Mouse (Mus musculus) lung, adult 2 months (tissue): ENCODE measurements around the gene Tnfaip8l2. TPM values are rescaled to one million over a fixed set of nuclear protein-coding genes. Genes with fewer than 3 reads are reported as not detected.

Experiments used
- DNase-seq: peaks from one replicate; pipeline ENCODE4 v3.0.0; 2022
- H3K4me1 ChIP-seq: fragments of 200-500 bp; 2 replicates; pipeline ENCODE4 v1.6.1; 2011; ENCODE audit warnings: low read length; ENCODE audit not compliant: control insufficient read depth, insufficient read depth
- H3K4me3 ChIP-seq: fragments of 200-500 bp; replicated peaks from 2 replicates; pipeline ENCODE3; 2011; ENCODE audit warnings: low read depth, mild to moderate bottlenecking, control low read depth, low read length; ENCODE audit errors: extremely low read depth
- CTCF ChIP-seq: fragments of 200-500 bp; IDR thresholded peaks from 2 replicates; pipeline ENCODE4 v1.5.1; 2011; ENCODE audit warnings: mild to moderate bottlenecking, low read length, control low read depth; ENCODE audit not compliant: insufficient read depth
- POLR2A ChIP-seq: fragments of 200-500 bp; IDR thresholded peaks from 2 replicates; pipeline ENCODE4 v1.6.1; 2011; ENCODE audit warnings: low read depth, mild to moderate bottlenecking, control low read depth, low read length, borderline replicate concordance; ENCODE audit errors: extremely low read depth
- WGBS: fragments of 180-500 bp; shearing (Covaris S2); methylation state at CpG from one replicate; pipeline ENCODE4 v1.1.7; 2018; 5-methylcytosine and 5-hydroxymethylcytosine counted together
- polyA plus RNA-seq: library from polyadenylated mRNA; depleted of rRNA; stranded (reverse); fragments of >200 nt; gene quantifications from 2 replicates; pipeline ENCODE4 v1.2.3, GENCODE M21; 2012

The Tnfaip8l2 gene
- polyA plus RNA-seq, 1 experiment, result 26.4 TPM

DNA sequence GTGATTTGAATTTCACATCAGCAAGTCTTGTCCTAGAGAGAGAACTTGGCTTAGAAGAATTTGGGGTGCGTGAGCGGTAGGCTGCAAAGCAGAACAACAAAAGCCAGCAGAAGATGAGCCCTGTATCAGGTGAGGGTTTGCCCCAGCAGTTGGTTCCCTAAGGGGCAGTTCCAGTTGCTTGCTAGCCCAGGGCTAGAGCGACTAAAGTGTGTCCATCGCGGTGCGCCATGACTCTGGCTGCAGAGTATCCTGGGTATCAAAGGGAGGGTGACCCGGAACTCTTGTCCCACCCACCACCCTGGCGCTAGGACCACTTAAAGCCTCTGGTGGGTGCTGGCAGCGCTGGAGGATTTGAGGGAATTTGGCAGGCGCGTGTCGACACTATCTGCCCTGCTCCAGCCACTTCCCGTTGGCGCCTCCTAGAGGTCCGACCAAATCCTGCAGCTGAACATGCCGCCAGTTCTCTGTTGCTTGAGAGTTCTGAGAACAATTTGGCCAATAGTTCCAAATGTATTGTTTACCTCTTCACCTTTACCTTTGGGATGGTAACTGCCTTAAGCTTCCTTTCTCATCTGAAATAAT, 31.9 kb upstream of the Tnfaip8l2 start:
- WGBS, result 15% methylated on average over 16 of the region's 16 CpGs
- Histone ChIP-seq H3K4me3 (no peak overlapping the region), H3K4me1 (no peaks in the 10 kb centered on the region)
- TF ChIP-seq CTCF (peak; percentile 91), POLR2A (no peak)
- peak; percentile 90 for DNase-seq

DNA sequence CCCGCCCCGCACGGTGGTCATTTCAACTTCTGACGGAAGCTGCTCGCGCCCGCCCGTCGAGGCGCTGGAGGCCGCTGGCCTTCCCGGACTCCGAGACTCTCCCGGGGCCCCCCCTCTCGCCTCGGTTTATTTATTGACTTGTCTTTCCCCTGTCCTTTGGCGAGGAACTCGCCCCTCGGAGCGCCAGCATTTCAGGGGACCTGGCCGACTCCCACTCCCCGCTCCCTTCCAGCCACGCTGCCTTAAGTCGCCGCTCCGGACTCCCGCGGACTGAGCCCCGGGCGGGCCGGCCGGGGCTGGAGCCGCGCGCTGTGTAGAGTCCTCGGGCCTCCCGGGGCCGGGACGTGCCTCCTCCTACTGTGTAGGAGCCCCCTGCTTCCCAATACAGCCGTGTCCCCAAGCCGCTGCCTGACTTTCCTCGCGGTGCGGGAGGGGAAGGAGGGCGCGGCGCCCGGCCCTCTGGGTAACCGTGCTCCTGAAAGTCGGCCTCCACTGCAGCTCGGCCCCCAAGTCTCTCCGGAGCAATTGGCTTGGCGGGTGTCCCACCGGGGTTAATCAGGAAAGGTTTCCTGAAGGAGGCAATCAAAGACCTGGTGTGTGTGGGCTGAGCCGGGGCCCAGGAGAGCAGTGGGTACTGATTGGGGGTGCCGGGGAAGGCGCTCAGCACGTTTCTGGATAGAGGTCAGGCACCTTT, 31.2 kb upstream of the Tnfaip8l2 start:
- Histone ChIP-seq H3K4me1 (no peaks in the 10 kb centered on the region), H3K4me3 (no peak overlapping the region)
- WGBS, result 25% methylated on average over 58 of the region's 58 CpGs

DNA sequence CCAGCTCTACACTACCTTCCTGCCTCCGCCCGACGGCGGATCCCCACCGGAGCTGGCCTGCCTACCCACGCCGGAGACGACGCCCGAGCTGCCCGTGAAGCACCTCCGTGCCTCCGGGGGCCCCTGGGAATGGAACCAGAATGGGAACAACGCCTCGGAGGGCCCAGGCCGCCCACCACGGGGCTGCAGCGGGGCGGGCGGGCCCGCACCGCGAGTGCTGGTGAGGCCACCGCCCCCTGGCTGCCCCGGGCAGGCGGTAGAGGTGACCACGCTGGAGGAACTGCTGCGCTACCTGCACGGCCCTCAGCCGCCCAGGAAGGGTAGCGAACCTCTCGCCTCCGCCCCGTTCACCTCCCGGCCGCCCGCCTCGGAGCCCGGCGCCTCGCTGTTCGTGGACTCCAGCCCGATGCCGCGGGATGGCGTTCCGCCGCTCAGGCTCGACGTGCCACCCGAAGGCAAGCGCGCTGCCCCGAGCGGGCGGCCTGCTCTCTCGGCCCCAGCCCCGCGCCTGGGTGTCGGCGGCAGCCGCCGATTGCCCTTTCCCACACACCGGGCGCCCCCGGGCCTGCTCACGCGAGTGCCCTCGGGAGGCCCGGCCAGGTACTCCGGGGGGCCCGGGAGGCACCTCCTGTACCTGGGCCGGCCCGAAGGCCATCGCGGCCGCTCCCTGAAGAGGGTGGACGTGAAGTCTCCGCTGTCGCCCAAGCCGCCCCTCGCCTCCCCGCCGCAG, 30.5 kb upstream of the Tnfaip8l2 start:
- no peaks in the 10 kb centered on the region for H3K4me1 ChIP-seq
- no peak overlapping the region for H3K4me3 ChIP-seq
- no peak for TF ChIP-seq POLR2A
- TF ChIP-seq CTCF, result no peak
- DNase-seq, result no peak
- 52% methylated on average over 81 of the region's 84 CpGs for WGBS

More for the DNA sequence above, 31.2 kb upstream of the Tnfaip8l2 start:
- peak; percentile 32 for DNase-seq
- TF ChIP-seq CTCF (no peak), POLR2A (no peak)

DNA sequence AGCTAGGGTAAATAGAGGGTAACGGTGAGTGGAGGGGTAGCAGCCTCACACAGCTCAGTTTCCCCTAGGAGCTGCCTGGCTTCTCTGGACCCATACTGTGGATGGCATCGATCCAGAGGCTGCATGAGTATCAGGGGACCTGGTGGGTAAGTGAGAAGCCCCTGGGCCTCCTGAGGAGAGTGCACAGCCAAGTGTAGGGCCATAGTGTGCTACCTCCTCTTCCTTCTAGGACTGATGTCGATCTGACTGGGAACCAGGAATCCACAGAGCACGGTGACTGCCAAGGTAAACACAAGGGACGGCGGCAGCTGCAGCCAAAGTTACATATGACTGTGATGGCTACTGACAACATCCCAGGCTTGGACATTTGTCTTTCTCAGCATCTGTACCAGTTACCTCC, 28.9 kb upstream of the Tnfaip8l2 start:
- Histone ChIP-seq H3K4me3 (no peak overlapping the region), H3K4me1 (no peaks in the 10 kb centered on the region)
- no peak for DNase-seq
- WGBS, result 70% methylated on average over 6 of the region's 6 CpGs
- TF ChIP-seq CTCF, result no peak
- no peak for TF ChIP-seq POLR2A

DNA sequence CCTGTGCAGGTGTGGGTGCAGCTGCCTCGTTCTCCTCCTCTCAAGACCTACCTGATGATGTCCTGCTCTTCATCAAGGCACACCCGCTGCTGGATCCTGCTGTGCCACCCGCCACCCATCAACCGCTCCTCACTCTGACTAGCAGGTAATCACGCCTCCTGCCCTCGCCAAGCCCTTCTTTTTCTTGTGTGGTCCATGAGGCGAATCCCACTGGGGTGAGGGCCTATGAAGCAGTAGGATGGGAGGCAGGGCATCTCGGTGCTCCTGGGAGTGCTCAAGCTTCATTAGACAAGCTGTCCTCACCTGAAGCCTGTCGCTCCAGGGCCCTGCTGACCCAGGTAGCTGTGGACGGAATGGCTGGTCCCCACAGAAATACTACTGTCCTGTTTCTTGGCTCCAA, 27.8 kb upstream of the Tnfaip8l2 start:
- DNase-seq, result no peak
- WGBS, result 97% methylated on average over 10 of the region's 10 CpGs
- TF ChIP-seq CTCF, result no peak
- TF ChIP-seq POLR2A, result no peak
- H3K4me1 ChIP-seq, result no peaks in the 10 kb centered on the region
- no peak overlapping the region for H3K4me3 ChIP-seq

DNA sequence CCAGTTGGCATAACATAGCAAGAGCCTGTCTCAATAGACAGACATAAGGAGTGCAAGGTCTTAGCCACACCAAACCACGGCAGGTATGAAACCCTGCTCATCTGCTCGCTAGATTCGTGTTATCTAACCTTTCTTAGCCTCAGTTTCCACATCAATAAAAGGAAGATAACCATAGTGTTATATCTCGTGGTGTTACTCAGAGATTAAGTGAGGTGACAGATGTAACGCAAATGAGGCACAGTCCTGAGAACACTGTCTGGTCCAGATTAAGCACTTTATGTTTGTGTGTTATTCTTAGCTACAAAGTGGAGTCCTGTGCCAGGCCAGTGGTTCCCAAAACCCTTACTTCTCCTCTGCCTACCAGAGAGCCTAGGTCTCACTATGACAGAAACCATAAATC, 22.7 kb upstream of the Tnfaip8l2 start:
- Histone ChIP-seq H3K4me3 (no peak overlapping the region), H3K4me1 (peaks cover 7% of the 10 kb centered on the region; the same call in 1 of the 2 replicates)
- WGBS, result 80% methylated on average over 5 of the region's 5 CpGs
- no peak for DNase-seq
- no peak for TF ChIP-seq POLR2A
- no peak for TF ChIP-seq CTCF

DNA sequence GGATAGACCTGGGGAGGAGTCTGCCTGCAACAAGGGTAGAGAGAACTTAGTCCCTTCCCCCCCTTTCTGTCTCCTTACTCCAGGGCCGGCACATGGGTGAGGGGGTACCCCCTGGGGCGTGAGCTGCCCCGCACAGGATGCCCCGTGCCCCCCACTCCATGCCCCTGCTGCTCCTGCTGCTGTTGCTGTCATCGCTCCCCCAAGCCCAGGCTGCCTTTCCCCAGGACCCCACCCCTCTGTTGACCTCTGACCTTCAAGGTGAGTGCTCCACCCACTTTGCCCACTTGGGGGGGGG, 22.0 kb upstream of the Tnfaip8l2 start:
- peaks cover 13% of the 10 kb centered on the region; the same call in 1 of the 2 replicates for H3K4me1 ChIP-seq
- no peak for DNase-seq
- H3K4me3 ChIP-seq, result no peak overlapping the region
- WGBS, result 88% methylated on average over 5 of the region's 5 CpGs
- TF ChIP-seq POLR2A, result no peak
- TF ChIP-seq CTCF, result no peak

DNA sequence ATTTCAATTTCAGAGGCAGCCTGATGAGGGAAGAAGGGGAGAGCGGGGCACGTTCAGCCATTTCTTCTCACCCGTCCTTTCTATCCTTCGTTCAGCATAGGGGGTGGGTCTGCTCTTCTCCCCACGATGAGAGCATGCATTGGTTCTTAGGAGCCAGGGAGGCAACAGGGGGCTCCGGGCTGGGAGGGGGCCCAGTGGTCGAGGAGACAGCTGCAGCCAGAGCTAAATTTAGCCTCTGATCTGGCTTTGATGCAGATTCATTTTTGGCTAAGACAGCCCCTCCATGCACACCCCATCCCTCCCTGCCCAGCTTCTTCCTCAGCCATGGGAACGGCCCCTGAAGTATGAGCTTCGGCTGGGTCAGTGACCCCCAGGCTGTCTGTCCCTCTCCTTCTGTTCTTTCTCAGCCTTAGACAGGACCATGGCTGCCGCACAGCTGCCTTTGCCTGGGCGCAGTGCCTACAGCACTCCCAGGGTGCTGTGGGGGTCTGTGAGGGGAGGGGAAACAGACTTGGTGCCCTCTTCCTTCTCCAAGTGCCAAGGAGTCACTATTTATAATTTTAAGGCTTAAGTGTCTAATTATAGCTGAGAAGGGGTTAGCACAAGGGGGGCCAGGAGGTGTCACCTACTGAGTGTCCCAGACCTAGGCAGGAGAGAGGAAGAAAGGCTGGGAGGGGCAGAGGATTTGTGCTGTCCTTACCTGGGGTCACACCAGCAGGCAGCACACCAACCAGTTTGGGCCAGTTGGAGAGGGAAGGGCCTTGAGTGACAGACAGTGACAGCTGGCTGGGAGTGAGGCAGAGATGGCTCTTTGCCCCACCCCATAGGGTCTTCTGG, 21.5 kb upstream of the Tnfaip8l2 start:
- no peak for DNase-seq
- TF ChIP-seq CTCF (no peak), POLR2A (no peak)
- 65% methylated on average over 11 of the region's 11 CpGs for WGBS
- Histone ChIP-seq H3K4me1 (peaks cover 13% of the 10 kb centered on the region; the same call in 1 of the 2 replicates), H3K4me3 (no peak overlapping the region)

DNA sequence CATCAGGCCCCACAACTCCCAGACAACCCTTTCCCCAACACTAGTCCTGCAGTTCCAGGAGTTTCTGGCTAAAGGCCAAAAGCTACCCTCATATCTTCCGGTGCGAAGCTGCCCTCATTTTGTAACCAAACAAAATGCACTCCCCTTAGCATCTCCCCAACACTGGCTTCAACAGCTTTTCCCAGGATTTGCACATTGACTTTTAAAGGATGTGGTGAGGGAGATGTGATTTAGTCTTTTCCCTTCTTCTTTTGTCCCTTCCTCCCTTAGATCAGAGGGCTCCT, 20.1 kb upstream of the Tnfaip8l2 start:
- no peak overlapping the region for H3K4me3 ChIP-seq
- H3K4me1 ChIP-seq, result peaks cover 13% of the 10 kb centered on the region; the same call in 1 of the 2 replicates
- WGBS, result 68% methylated on average over 2 of the region's 2 CpGs
- DNase-seq, result no peak
- TF ChIP-seq CTCF (no peak), POLR2A (no peak)

DNA sequence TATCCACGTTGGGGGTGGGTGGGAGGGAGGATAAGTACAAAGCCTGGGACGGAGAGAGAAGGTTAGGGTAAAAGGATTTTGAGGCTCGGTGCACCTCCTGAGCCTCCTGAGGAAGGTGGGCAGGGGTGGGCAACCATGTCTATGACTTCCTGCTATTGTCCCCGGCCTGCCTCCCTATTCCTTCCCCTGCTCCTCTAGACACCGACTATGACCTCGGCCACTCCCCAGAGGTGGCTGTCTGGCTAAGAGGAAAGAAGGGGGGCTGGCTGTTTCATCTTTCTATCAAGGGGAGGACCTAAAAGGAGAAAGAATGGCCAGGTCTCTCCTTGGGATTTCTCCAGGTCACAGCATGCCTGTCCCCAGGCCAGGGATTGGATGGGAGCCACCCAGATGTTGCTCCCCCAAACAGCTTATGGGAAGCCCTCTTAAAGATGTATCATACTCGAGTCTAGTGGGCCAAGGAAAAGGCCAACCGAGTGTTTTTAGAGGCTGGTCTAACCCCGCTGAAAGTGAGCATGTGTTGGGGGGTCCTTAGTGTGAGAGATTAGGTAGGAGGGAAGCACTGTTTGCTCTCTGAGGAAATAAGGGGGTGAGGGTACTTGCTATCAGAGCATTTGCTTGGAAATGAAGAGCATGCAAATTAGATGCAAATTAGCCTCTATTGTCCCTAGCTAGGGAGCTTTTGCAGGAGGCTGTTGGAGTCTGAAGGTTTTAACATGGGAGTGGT, 19.6 kb upstream of the Tnfaip8l2 start:
- H3K4me3 ChIP-seq, result peak overlapping the region; percentile 16
- H3K4me1 ChIP-seq, result peaks cover 13% of the 10 kb centered on the region; the same call in 1 of the 2 replicates
- TF ChIP-seq CTCF (no peak), POLR2A (no peak)
- DNase-seq, result no peak
- WGBS, result 21% methylated on average over 9 of the region's 9 CpGs
